8 mouse cellular contexts compared by ENCODE assay signal in genomic region chr3:96561946-96562681, GRCm38 (mm10). TPM values are rescaled to one million over a fixed set of nuclear protein-coding genes. Genes with fewer than 3 reads are reported as not detected.
DNase-seq lines count a peak whose midpoint lies in the region; ATAC-seq and TF ChIP-seq lines count a peak whose summit lies in the region.

No protein-coding gene starts in this region.

- TF ChIP-seq POLR2A in heart, adult 2 months (IDR thresholded peaks at IDR 0.05; ENCODE audit: insufficient read depth, low read depth, low read length): peak; percentile 88

- ATAC-seq in neural tube, embryonic 12.5 days (ENCODE audit: low FRiP score, low read depth): no peak
- no peak for ATAC-seq in kidney, postnatal 0 days (replicated peaks; ENCODE audit: low FRiP score, low read depth)
- ATAC-seq in stomach, embryonic 15.5 days (ENCODE audit: insufficient read depth, low FRiP score, low read depth): no peak
- no peak for ATAC-seq in forebrain, embryonic 12.5 days (ENCODE audit: low FRiP score)

- 0 out of 2 replicates have a peak overlapping the region, but pooled peaks have one; percentile 18 for H3K4me2 ChIP-seq in neural tube, embryonic 12.5 days (replicated peaks)
- peak overlapping the region; percentile 80 for H3K4me2 ChIP-seq in kidney, postnatal 0 days (ENCODE audit: low read length)
- peak overlapping the region; percentile 19 for H3K4me2 ChIP-seq in stomach, embryonic 15.5 days
- no peak overlapping the region for H3K4me2 ChIP-seq in forebrain, embryonic 12.5 days

- intact Hi-C loops in heart, adult 2 months (cut with DNase I): no loop called here

- H3K4me3 ChIP-seq in neural tube, embryonic 12.5 days: no peak overlapping the region
- H3K4me3 ChIP-seq in heart, adult 2 months: peak overlapping the region; percentile 77
- peak overlapping the region; percentile 76; the same call in 1 of the 2 replicates for H3K4me3 ChIP-seq in kidney, postnatal 0 days (replicated peaks; ENCODE audit: low read depth, low read length)
- peak overlapping the region; percentile 17; the same call in 1 of the 2 replicates for H3K4me3 ChIP-seq in stomach, embryonic 15.5 days (replicated peaks)
- no peak overlapping the region for H3K4me3 ChIP-seq in forebrain, embryonic 12.5 days (replicated peaks)

- TF ChIP-seq EP300 in heart, adult 2 months (IDR thresholded peaks at IDR 0.05; ENCODE audit: insufficient read depth, low read depth, low read length): peak; percentile 68; the same call in 1 of the 2 replicates

- DNase-seq in neural tube, embryonic 10.5 days (ENCODE audit: extremely low spot score, low spot score): no peak
- DNase-seq in heart, adult 2 months: peak; percentile 58 to 64
- peak; percentile 78 for DNase-seq in kidney, postnatal 0 days (ENCODE audit: low spot score)
- DNase-seq in frontal cortex, adult 2 months (ENCODE audit: extremely low spot score in 1 of 2, low spot score in 1 of 2): no peak
- DNase-seq in layer of hippocampus, postnatal 10 days (ENCODE audit: low spot score in 2 of 2): no peak

- peaks cover 31% of the 10 kb centered on the region for H3K4me1 ChIP-seq in neural tube, embryonic 12.5 days
- peaks cover 20% of the 10 kb centered on the region for H3K4me1 ChIP-seq in heart, adult 2 months (ENCODE audit: control insufficient read depth, insufficient read depth, low read length)
- H3K4me1 ChIP-seq in kidney, postnatal 0 days (replicated peaks; ENCODE audit: insufficient read depth, low read length): peaks cover 16% of the 10 kb centered on the region
- peaks cover 34% of the 10 kb centered on the region for H3K4me1 ChIP-seq in stomach, embryonic 15.5 days
- H3K4me1 ChIP-seq in forebrain, embryonic 12.5 days: peaks cover 32% of the 10 kb centered on the region

- no peaks in the 10 kb centered on the region for H3K9me3 ChIP-seq in neural tube, embryonic 12.5 days
- no peaks in the 10 kb centered on the region for H3K9me3 ChIP-seq in kidney, postnatal 0 days (replicated peaks; ENCODE audit: low read length)
- no peaks in the 10 kb centered on the region for H3K9me3 ChIP-seq in stomach, embryonic 15.5 days
- no peaks in the 10 kb centered on the region for H3K9me3 ChIP-seq in forebrain, embryonic 12.5 days

- TF ChIP-seq CTCF in heart, adult 2 months (IDR thresholded peaks at IDR 0.05): no peak
- TF ChIP-seq CTCF in kidney, postnatal 0 days (IDR thresholded peaks at IDR 0.05; ENCODE audit: low read depth): no peak

- no peak overlapping the region for H3K27ac ChIP-seq in neural tube, embryonic 12.5 days
- H3K27ac ChIP-seq in heart, adult 2 months: peak overlapping the region; percentile 96
- H3K27ac ChIP-seq in kidney, postnatal 0 days: peak overlapping the region; percentile 77
- peak overlapping the region; percentile 71 for H3K27ac ChIP-seq in stomach, embryonic 15.5 days
- H3K27ac ChIP-seq in forebrain, embryonic 12.5 days: no peak overlapping the region

- H3K79me2 ChIP-seq in heart, adult 2 months (replicated peaks; ENCODE audit: control insufficient read depth, insufficient read depth, low read length): peaks cover 6% of the 10 kb centered on the region; the same call in 1 of the 2 replicates

- no peaks in the 10 kb centered on the region for H3K27me3 ChIP-seq in neural tube, embryonic 12.5 days (replicated peaks)
- no peaks in the 10 kb centered on the region for H3K27me3 ChIP-seq in heart, adult 2 months (ENCODE audit: control insufficient read depth, insufficient read depth, low read length)
- no peaks in the 10 kb centered on the region for H3K27me3 ChIP-seq in kidney, postnatal 0 days (ENCODE audit: insufficient read depth, low read length)
- H3K27me3 ChIP-seq in stomach, embryonic 15.5 days (replicated peaks): no peaks in the 10 kb centered on the region
- no peaks in the 10 kb centered on the region for H3K27me3 ChIP-seq in forebrain, embryonic 12.5 days

- no peak overlapping the region for H3K9ac ChIP-seq in neural tube, embryonic 12.5 days
- peak overlapping the region; percentile 74 for H3K9ac ChIP-seq in heart, adult 2 months (ENCODE audit: low read depth, low read length)
- peak overlapping the region; percentile 96 for H3K9ac ChIP-seq in kidney, postnatal 0 days (ENCODE audit: low read depth, low read length)
- no peak overlapping the region for H3K9ac ChIP-seq in stomach, embryonic 15.5 days
- no peak overlapping the region for H3K9ac ChIP-seq in forebrain, embryonic 12.5 days

- H3K36me3 ChIP-seq in neural tube, embryonic 12.5 days: peaks cover 23% of the 10 kb centered on the region
- H3K36me3 ChIP-seq in heart, adult 2 months (ENCODE audit: control insufficient read depth, insufficient read depth, low read length): peaks cover 16% of the 10 kb centered on the region
- H3K36me3 ChIP-seq in kidney, postnatal 0 days (ENCODE audit: insufficient read depth, low read length): peaks cover 21% of the 10 kb centered on the region
- peaks cover 20% of the 10 kb centered on the region for H3K36me3 ChIP-seq in stomach, embryonic 15.5 days
- peaks cover 22% of the 10 kb centered on the region for H3K36me3 ChIP-seq in forebrain, embryonic 12.5 days (replicated peaks)

- 54% methylated on average over 10 of the region's 10 CpGs for WGBS in neural tube, embryonic 12.5 days
- 6% methylated on average over 10 of the region's 10 CpGs for WGBS in heart, adult 2 months
- 28% methylated on average over 10 of the region's 10 CpGs for WGBS in kidney, postnatal 0 days
- WGBS in stomach, embryonic 15.5 days: 34% methylated on average over 10 of the region's 10 CpGs
- WGBS in forebrain, embryonic 12.5 days: 65% methylated on average over 10 of the region's 10 CpGs

RNA-seq across cellular contexts. Expression of gene Txnip, which starts 4.4 kb away (rescaled TPM):
- 51.4 and 57.5 TPM in 2 replicates for polyA plus RNA-seq in neural tube, embryonic 12.5 days (2016; fragmentation: Nextera tagmentation; extraction: Ambion mirVana)
- total RNA-seq in heart, adult 2 months (2021): 100 to 1,000 TPM; 276 to 338 TPM
- 515 and 744 TPM in 2 replicates for polyA plus RNA-seq in heart, adult 2 months (2012; rRNA removed)
- polyA plus RNA-seq in kidney, postnatal 0 days (2015; fragmentation: Nextera tagmentation; extraction: Ambion mirVana): 241 and 254 TPM in 2 replicates
- polyA plus RNA-seq in stomach, embryonic 15.5 days (2015; fragmentation: Nextera tagmentation; extraction: Ambion mirVana): 140 and 159 TPM in 2 replicates
- polyA plus RNA-seq in frontal cortex, adult 2 months (2012; rRNA removed): 27.5 and 27.7 TPM in 2 replicates
- 10 to 100 TPM; 36.5 to 46.1 TPM for total RNA-seq in layer of hippocampus, postnatal 10 days (2021)
- 40.4 and 40.8 TPM in 2 replicates for polyA plus RNA-seq in forebrain, embryonic 12.5 days (2016; fragmentation: Nextera tagmentation; extraction: Ambion mirVana)

RNA-seq across cellular contexts. Expression of gene Gm16253, which starts 14.7 kb away (rescaled TPM):
- 1.6 and 3.0 TPM in 2 replicates for polyA plus RNA-seq in neural tube, embryonic 12.5 days (2016; fragmentation: Nextera tagmentation; extraction: Ambion mirVana)
- 1 to 10 TPM; 1.8 to 2.8 TPM for total RNA-seq in heart, adult 2 months (2021)
- polyA plus RNA-seq in heart, adult 2 months (2012; rRNA removed): not detected in 2 replicates
- polyA plus RNA-seq in kidney, postnatal 0 days (2015; fragmentation: Nextera tagmentation; extraction: Ambion mirVana): not detected in 2 replicates
- 1.6 and 1.8 TPM in 2 replicates for polyA plus RNA-seq in stomach, embryonic 15.5 days (2015; fragmentation: Nextera tagmentation; extraction: Ambion mirVana)
- polyA plus RNA-seq in frontal cortex, adult 2 months (2012; rRNA removed): not detected in 2 replicates
- not detected for total RNA-seq in layer of hippocampus, postnatal 10 days (2021)
- polyA plus RNA-seq in forebrain, embryonic 12.5 days (2016; fragmentation: Nextera tagmentation; extraction: Ambion mirVana): 1.3 and 1.7 TPM in 2 replicates

RNA-seq across cellular contexts. Expression of gene Polr3gl, which starts 31.9 kb away (rescaled TPM):
- 40.3 and 40.9 TPM in 2 replicates for polyA plus RNA-seq in neural tube, embryonic 12.5 days (2016; fragmentation: Nextera tagmentation; extraction: Ambion mirVana)
- 10 to 100 TPM; 24.3 to 35.0 TPM for total RNA-seq in heart, adult 2 months (2021)
- polyA plus RNA-seq in heart, adult 2 months (2012; rRNA removed): 20.1 and 21.9 TPM in 2 replicates
- 26.0 and 28.2 TPM in 2 replicates for polyA plus RNA-seq in kidney, postnatal 0 days (2015; fragmentation: Nextera tagmentation; extraction: Ambion mirVana)
- 35.3 and 37.3 TPM in 2 replicates for polyA plus RNA-seq in stomach, embryonic 15.5 days (2015; fragmentation: Nextera tagmentation; extraction: Ambion mirVana)
- 67.3 and 84.3 TPM in 2 replicates for polyA plus RNA-seq in frontal cortex, adult 2 months (2012; rRNA removed)
- total RNA-seq in layer of hippocampus, postnatal 10 days (2021): 10 to 100 TPM; 27.5 to 28.6 TPM
- polyA plus RNA-seq in forebrain, embryonic 12.5 days (2016; fragmentation: Nextera tagmentation; extraction: Ambion mirVana): 40.1 and 40.7 TPM in 2 replicates

RNA-seq across cellular contexts. Expression of gene Ankrd34a, which starts 34.3 kb away (rescaled TPM):
- 5.3 and 5.6 TPM in 2 replicates for polyA plus RNA-seq in neural tube, embryonic 12.5 days (2016; fragmentation: Nextera tagmentation; extraction: Ambion mirVana)
- total RNA-seq in heart, adult 2 months (2021): 1 to 10 TPM; 1.3 to 2.4 TPM
- polyA plus RNA-seq in heart, adult 2 months (2012; rRNA removed): 2.1 and 3.1 TPM in 2 replicates
- 1.2 and 1.3 TPM in 2 replicates for polyA plus RNA-seq in kidney, postnatal 0 days (2015; fragmentation: Nextera tagmentation; extraction: Ambion mirVana)
- 2.2 and 2.5 TPM in 2 replicates for polyA plus RNA-seq in stomach, embryonic 15.5 days (2015; fragmentation: Nextera tagmentation; extraction: Ambion mirVana)
- 50.2 and 57.4 TPM in 2 replicates for polyA plus RNA-seq in frontal cortex, adult 2 months (2012; rRNA removed)
- total RNA-seq in layer of hippocampus, postnatal 10 days (2021): 10 to 100 TPM; 41.3 to 45.5 TPM
- 4.0 and 4.4 TPM in 2 replicates for polyA plus RNA-seq in forebrain, embryonic 12.5 days (2016; fragmentation: Nextera tagmentation; extraction: Ambion mirVana)

RNA-seq across cellular contexts. Expression of gene Hfe2, which starts 37.1 kb away (rescaled TPM):
- polyA plus RNA-seq in neural tube, embryonic 12.5 days (2016; fragmentation: Nextera tagmentation; extraction: Ambion mirVana): 1.9 and 2.7 TPM in 2 replicates
- total RNA-seq in heart, adult 2 months (2021): 100 to 1,000 TPM; 289 to 295 TPM
- polyA plus RNA-seq in heart, adult 2 months (2012; rRNA removed): 199 and 261 TPM in 2 replicates
- polyA plus RNA-seq in kidney, postnatal 0 days (2015; fragmentation: Nextera tagmentation; extraction: Ambion mirVana): 0.07 and 0.10 TPM in 2 replicates
- polyA plus RNA-seq in stomach, embryonic 15.5 days (2015; fragmentation: Nextera tagmentation; extraction: Ambion mirVana): 0.72 and 0.78 TPM in 2 replicates
- 0.60 and 1.1 TPM in 2 replicates for polyA plus RNA-seq in frontal cortex, adult 2 months (2012; rRNA removed)
- total RNA-seq in layer of hippocampus, postnatal 10 days (2021): under 1 TPM; 0.41 to 0.49 TPM
- polyA plus RNA-seq in forebrain, embryonic 12.5 days (2016; fragmentation: Nextera tagmentation; extraction: Ambion mirVana): 0.54 and 0.84 TPM in 2 replicates

Comparison
In these comparisons a context has a peak if more than half of its experiments do, and no peak if none do; other contexts are left out.
1. H3K27ac ChIP-seq: peak in heart, adult 2 months (single experiment), kidney, postnatal 0 days (single experiment) and stomach, embryonic 15.5 days (single experiment); none in neural tube, embryonic 12.5 days (single experiment) and forebrain, embryonic 12.5 days (single experiment).
2. H3K4me3 ChIP-seq: peak in heart, adult 2 months (single experiment), kidney, postnatal 0 days (single experiment) and stomach, embryonic 15.5 days (single experiment); none in neural tube, embryonic 12.5 days (single experiment) and forebrain, embryonic 12.5 days (single experiment).
3. H3K9ac ChIP-seq: peak in heart, adult 2 months (single experiment) and kidney, postnatal 0 days (single experiment); none in neural tube, embryonic 12.5 days (single experiment), stomach, embryonic 15.5 days (single experiment) and forebrain, embryonic 12.5 days (single experiment).
4. DNase-seq: peak in heart, adult 2 months (2 of 2) and kidney, postnatal 0 days (single experiment); none in neural tube, embryonic 10.5 days (single experiment), frontal cortex, adult 2 months (0 of 2) and layer of hippocampus, postnatal 10 days (0 of 2).